Mouse (Mus musculus): ENCODE measurements around the gene Dixdc1. TPM values are rescaled to one million over a fixed set of nuclear protein-coding genes. Genes with fewer than 3 reads are reported as not detected.
A peak's percentile ranks its signal among the peaks of the same experiment; 100 is the strongest.
"Not testable (repeated sequence)": the region's sequence is repeated elsewhere in the genome, so short reads cannot be mapped to it uniquely, and the experiment has no call there.

Dixdc1 gene
- polyA plus RNA-seq, 1 experiment from 2014 or later = 0.91 TPM

DNA sequence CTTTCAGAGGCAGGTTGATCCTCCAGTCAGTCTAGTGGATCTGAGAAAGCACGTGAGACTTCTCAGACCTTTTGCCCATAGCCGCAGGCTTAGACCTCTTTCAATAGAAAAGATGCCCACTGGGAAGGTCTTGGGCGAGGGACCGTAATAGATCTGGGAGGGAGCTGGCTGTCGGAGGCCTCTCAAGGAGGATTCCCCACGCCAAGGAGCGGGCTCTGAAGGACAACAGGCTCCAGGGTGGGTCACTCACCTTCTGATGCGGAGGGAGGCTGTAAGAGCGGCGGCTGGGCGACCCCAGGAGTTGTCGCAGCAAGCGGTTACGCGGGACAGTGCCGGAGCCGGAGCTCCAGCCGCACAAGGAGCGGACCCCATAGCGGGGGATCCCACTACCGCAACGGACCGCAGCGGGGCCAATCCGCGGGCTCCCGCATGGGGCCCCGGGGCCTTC, 80.4 kb downstream of the Dixdc1 start:
- DNase-seq (ENCODE audit: low spot score) = no peak

DNA sequence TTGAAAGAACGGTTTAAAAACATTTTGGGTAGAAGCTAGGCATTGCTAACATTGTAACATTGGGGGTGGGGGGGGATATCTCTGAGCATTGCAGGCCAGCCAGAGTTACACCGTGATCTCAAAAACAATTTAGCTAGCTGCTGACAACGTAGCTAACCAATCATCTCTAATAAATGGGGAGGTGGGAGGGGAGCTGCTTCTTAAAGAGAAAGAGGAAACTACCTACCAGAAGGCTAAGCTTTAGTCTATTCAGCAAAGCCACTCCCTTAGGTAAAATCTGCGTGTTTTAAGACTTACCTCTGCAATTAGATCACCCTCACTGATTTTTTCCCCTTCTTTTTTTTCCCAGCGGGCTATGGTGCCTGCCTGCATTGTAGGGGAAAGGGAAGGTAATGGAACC, 80.9 kb downstream of the Dixdc1 start:
- DNase-seq (ENCODE audit: low spot score) = peak; percentile 4

DNA sequence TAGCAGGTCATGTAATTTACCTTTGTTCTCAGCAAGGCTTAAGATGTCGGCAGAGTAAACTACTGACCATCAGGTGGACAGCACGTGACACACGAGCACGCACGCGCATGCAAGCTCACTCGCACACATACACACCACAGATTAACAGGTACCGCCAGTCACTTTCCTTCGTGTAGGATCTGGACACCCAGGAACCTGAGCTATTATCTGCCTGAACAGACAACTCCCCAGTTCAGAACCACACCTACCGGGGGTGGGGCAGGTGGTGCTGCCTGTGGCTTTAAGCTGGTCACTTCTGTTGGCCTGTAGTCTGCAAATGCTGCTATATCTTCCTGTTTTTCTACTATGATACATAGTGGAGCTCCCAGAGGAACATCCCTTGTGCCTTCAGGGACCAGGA, 88.8 kb downstream of the Dixdc1 start:
- no peak for DNase-seq (ENCODE audit: low spot score)

GRCm38 (mm10) chr9:50646826-50647370, 92.4 kb downstream of the Dixdc1 start:
- DNase-seq (ENCODE audit: low spot score) = no peak

DNA sequence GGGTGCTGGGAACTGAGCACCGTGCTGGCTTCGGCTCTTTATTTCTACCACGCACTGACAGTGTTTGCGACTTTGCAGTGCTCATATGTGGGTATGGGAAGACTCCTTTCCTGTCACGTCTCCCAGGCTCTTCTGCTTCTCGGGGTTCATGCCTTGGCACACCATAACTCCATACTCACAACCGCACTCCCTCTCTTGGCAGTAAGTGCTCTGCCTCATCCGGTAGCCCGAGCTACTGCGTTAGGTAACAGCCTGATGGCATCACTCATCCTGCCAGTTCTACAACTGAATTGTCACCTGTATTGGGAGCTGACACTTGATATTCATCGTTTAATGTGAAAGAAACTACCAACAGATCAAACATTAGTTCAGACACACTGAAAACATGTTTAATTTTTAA, 105.0 kb downstream of the Dixdc1 start:
- no peak for DNase-seq (ENCODE audit: low spot score)

DNA sequence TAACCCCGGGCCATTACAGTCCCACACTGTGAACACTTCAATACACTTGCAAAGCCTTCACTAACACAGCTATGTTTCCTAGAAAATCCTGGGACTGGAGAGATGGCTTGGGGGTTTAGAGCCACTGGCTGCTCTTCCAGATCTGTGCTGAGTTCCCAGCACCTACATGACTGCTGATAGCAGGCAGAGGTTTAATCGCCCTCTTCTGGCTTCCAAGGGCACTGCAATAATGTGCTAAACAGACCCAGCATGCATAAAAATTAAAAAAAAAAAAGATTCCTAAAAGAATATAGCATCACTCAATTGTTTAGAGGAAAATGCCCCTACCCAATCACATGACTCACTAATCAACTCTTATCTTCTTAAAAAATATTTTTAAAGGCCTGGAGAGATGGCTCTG, 106.3 kb downstream of the Dixdc1 start:
- DNase-seq (ENCODE audit: low spot score) = peak; percentile 9

GRCm38 (mm10) chr9:50632016-50632688, 107.2 kb downstream of the Dixdc1 start:
- DNase-seq (ENCODE audit: low spot score) = no peak

DNA sequence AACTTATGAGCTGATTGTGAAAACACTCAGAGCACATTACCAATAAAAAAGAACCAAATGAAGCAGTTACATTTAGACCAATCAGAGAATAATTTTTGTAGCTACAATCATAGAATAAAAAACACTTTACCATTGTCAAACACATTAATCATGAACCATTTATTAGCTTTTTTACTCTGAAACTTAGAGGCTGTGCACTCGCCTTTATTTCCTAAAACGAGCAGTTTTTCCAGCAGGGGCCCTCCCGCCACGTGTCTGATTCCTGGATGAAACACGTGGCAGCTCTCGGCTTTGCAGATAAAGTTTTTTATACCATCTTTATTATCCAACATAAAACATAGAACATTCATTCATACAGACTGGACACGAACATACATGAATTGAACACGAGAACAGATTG, 108.4 kb downstream of the Dixdc1 start:
- DNase-seq (ENCODE audit: low spot score) = not testable (repeated sequence)

DNA sequence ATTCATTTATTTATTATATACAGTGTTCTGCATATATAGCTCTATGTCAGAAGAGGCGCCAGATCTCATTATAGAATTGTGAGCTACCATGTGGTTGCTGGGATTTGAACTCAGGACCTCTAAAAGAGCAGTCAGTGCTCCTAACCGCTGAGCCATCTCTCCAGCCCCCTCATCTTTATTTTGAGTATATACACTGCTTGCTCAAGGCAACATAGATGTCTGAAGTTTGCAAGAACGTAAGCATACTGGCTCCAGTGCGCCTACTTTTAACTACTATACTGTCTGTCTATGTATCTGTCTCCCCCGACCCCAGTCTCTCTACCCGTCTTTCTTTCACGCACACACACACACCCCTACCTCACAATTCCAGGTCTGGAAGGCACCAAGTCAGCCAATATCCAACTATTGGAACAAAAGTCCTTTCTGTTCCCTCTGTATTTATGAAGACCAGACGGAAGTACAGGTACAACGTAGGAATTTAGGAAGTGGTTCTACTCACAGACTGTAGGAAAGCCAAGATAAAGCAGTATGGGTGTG, 121.5 kb downstream of the Dixdc1 start:
- DNase-seq (ENCODE audit: low spot score) = no peak

- DNase-seq (ENCODE audit: low spot score) = peak; percentile 91
These were observed 122.3 kb downstream of the Dixdc1 start, which contains the start of the genes Pih1d2 and Nkapd1 for GRCm38 (mm10) chr9:50616766-50617603. Gene Pih1d2 (plus strand): TSS chr9:50617321. Gene Nkapd1 (minus strand): TSS chr9:50617464.

- no peak for DNase-seq (ENCODE audit: low spot score)
These were observed 123.2 kb downstream of the Dixdc1 start for GRCm38 (mm10) chr9:50616161-50616560.

Other genes with a start within 250 kb of the Dixdc1 start
- gene Plet1, start 245.0 kb downstream of the Dixdc1 start, polyA plus RNA-seq (2015; fragmentation: Nextera tagmentation; extraction: Ambion mirVana) = 5.0 and 5.3 TPM in 2 replicates
- gene Pts, start 210.8 kb downstream of the Dixdc1 start, polyA plus RNA-seq (2015; fragmentation: Nextera tagmentation; extraction: Ambion mirVana) = 141 and 158 TPM in 2 replicates
- 25.7 and 28.5 TPM in 2 replicates for gene Il18, start 184.7 kb downstream of the Dixdc1 start, polyA plus RNA-seq (2015; fragmentation: Nextera tagmentation; extraction: Ambion mirVana)
- gene Bco2, start 184.3 kb downstream of the Dixdc1 start, polyA plus RNA-seq (2015; fragmentation: Nextera tagmentation; extraction: Ambion mirVana) = 0.39 and 0.45 TPM in 2 replicates
- gene Tex12, start 178.2 kb downstream of the Dixdc1 start, polyA plus RNA-seq (2015; fragmentation: Nextera tagmentation; extraction: Ambion mirVana) = not detected in 2 replicates
- 303 and 309 TPM in 2 replicates for gene Sdhd, start 135.7 kb downstream of the Dixdc1 start, polyA plus RNA-seq (2015; fragmentation: Nextera tagmentation; extraction: Ambion mirVana)
- gene Timm8b, start 135.6 kb downstream of the Dixdc1 start, polyA plus RNA-seq (2015; fragmentation: Nextera tagmentation; extraction: Ambion mirVana) = 282 and 312 TPM in 2 replicates
- 2.5 and 3.2 TPM in 2 replicates for gene Pih1d2, start 122.2 kb downstream of the Dixdc1 start, polyA plus RNA-seq (2015; fragmentation: Nextera tagmentation; extraction: Ambion mirVana)
- gene Nkapd1, start 122.1 kb downstream of the Dixdc1 start, polyA plus RNA-seq (2015; fragmentation: Nextera tagmentation; extraction: Ambion mirVana) = 26.4 and 30.9 TPM in 2 replicates
- 37.4 and 42.7 TPM in 2 replicates for gene Dlat, start 79.7 kb downstream of the Dixdc1 start, polyA plus RNA-seq (2015; fragmentation: Nextera tagmentation; extraction: Ambion mirVana)
- 6.2 and 6.3 TPM in 2 replicates for gene 2310030G06Rik, start 7.0 kb upstream of the Dixdc1 start, polyA plus RNA-seq (2015; fragmentation: Nextera tagmentation; extraction: Ambion mirVana)
- gene Cryab, start 11.8 kb upstream of the Dixdc1 start, polyA plus RNA-seq (2015; fragmentation: Nextera tagmentation; extraction: Ambion mirVana) = 17.2 and 17.5 TPM in 2 replicates
- 2.0 and 2.7 TPM in 2 replicates for gene Hspb2, start 12.8 kb upstream of the Dixdc1 start, polyA plus RNA-seq (2015; fragmentation: Nextera tagmentation; extraction: Ambion mirVana)
- 8.4 and 9.1 TPM in 2 replicates for gene Fdxacb1, start 28.7 kb upstream of the Dixdc1 start, polyA plus RNA-seq (2015; fragmentation: Nextera tagmentation; extraction: Ambion mirVana)
- 17.2 and 19.1 TPM in 2 replicates for gene Alg9, start 35.5 kb upstream of the Dixdc1 start, polyA plus RNA-seq (2015; fragmentation: Nextera tagmentation; extraction: Ambion mirVana)
- 33.2 and 39.6 TPM in 2 replicates for gene 1110032A03Rik, start 36.0 kb upstream of the Dixdc1 start, polyA plus RNA-seq (2015; fragmentation: Nextera tagmentation; extraction: Ambion mirVana)
- gene Ppp2r1b, start 105.8 kb upstream of the Dixdc1 start, polyA plus RNA-seq (2015; fragmentation: Nextera tagmentation; extraction: Ambion mirVana) = 47.0 and 48.7 TPM in 2 replicates

All from thymus, postnatal 0 days (tissue).